Mouse (Mus musculus) intestine, embryonic 16.5 days (tissue): Measurements from ENCODE around the gene Epha1. TPM values are rescaled to one million over a fixed set of nuclear protein-coding genes. Genes with fewer than 3 reads are reported as not detected.

Experiments used
- ATAC-seq: fragments of 200-750 bp; cut with Nextera tagmentation; 2 replicates; pipeline ENCODE4 v1.8.0; 2017; ENCODE audit warnings: moderate TSS enrichment, moderate library complexity
- H3K27ac ChIP-seq: fragments of 300-500 bp; sonication (generic); 2 replicates; pipeline ENCODE4 v1.5.1; 2014; ENCODE audit warnings: mild to moderate bottlenecking, low read length
- H3K27me3 ChIP-seq: fragments of 300-500 bp; sonication (generic); replicated peaks from 2 replicates; pipeline ENCODE4 v1.6.1; 2014; ENCODE audit warnings: low read length, control low read depth, mixed read lengths; ENCODE audit not compliant: control insufficient read depth, insufficient read depth
- H3K36me3 ChIP-seq: fragments of 300-500 bp; sonication (generic); 2 replicates; pipeline ENCODE4 v1.6.1; 2014; ENCODE audit warnings: low read length, control low read depth; ENCODE audit not compliant: control insufficient read depth, insufficient read depth
- H3K4me1 ChIP-seq: fragments of 300-500 bp; sonication (generic); 2 replicates; pipeline ENCODE4 v1.6.1; 2014; ENCODE audit warnings: low read length, control low read depth, mixed read lengths; ENCODE audit not compliant: control insufficient read depth, insufficient read depth
- H3K4me2 ChIP-seq: fragments of 300-500 bp; sonication (generic); 2 replicates; pipeline ENCODE4 v1.6.1; 2014; ENCODE audit warnings: low read depth, low read length, control low read depth
- H3K4me3 ChIP-seq: fragments of 300-500 bp; sonication (generic); 2 replicates; pipeline ENCODE4 v1.5.1; 2014; ENCODE audit warnings: mild to moderate bottlenecking, low read length
- H3K9ac ChIP-seq: fragments of 300-500 bp; sonication (generic); 2 replicates; pipeline ENCODE4 v1.6.1; 2014; ENCODE audit warnings: low read depth, low read length
- H3K9me3 ChIP-seq: fragments of 300-500 bp; sonication (generic); 2 replicates; pipeline ENCODE4 v1.6.1; 2016; ENCODE audit warnings: low read length, control low read depth; ENCODE audit not compliant: control insufficient read depth
- WGBS: fragments of 180-500 bp; shearing (Covaris S2); extraction: QIAGEN DNeasy Blood & Tissue Kit; methylation state at CpG from one replicate; pipeline ENCODE4 v1.1.7; 2014; 5-methylcytosine and 5-hydroxymethylcytosine counted together
- polyA plus RNA-seq: library from polyadenylated mRNA; unstranded; fragments of >200 nt; fragmentation: Nextera tagmentation; extraction: Ambion mirVana; gene quantifications from 2 replicates; pipeline ENCODE4 v1.2.1, GENCODE M21; 2015

Gene Epha1
- polyA plus RNA-seq, 1 experiment from 2014 or later: 10.0 TPM

- WGBS: 29% methylated on average over 2 of the region's 2 CpGs
- Histone ChIP-seq H3K27me3 (no peaks in the 10 kb centered on the region), H3K27ac (no peak overlapping the region), H3K4me3 (no peak overlapping the region), H3K36me3 (no peaks in the 10 kb centered on the region), H3K4me2 (no peak overlapping the region), H3K4me1 (no peaks in the 10 kb centered on the region; the same call in 1 of the 2 replicates), H3K9ac (no peak overlapping the region), H3K9me3 (no peaks in the 10 kb centered on the region)
- ATAC-seq: no peak; the same call in 1 of the 2 replicates
These were observed 18.8 kb upstream of the Epha1 start for GRCm38 (mm10) chr6:42391796-42392330.

- Histone ChIP-seq H3K27me3 (no peaks in the 10 kb centered on the region), H3K4me1 (0 out of 2 replicates have a peak, but pooled peaks cover 2% of the 10 kb centered on the region), H3K4me3 (no peak overlapping the region), H3K9ac (no peak overlapping the region), H3K27ac (no peak overlapping the region), H3K4me2 (no peak overlapping the region), H3K9me3 (no peaks in the 10 kb centered on the region), H3K36me3 (no peaks in the 10 kb centered on the region)
- 62% methylated on average over 4 of the region's 4 CpGs for WGBS
- no peak for ATAC-seq
These were observed 12.6 kb upstream of the Epha1 start for GRCm38 (mm10) chr6:42385635-42386034.

GRCm38 (mm10) chr6:42383360-42383759, 10.3 kb upstream of the Epha1 start:
- H3K4me1 ChIP-seq: 0 out of 2 replicates have a peak, but pooled peaks cover 2% of the 10 kb centered on the region
- H3K9ac ChIP-seq: no peak overlapping the region
- no peak for ATAC-seq
- H3K4me3 ChIP-seq: no peak overlapping the region
- WGBS: 91% methylated on average over 5 of the region's 5 CpGs
- H3K27ac ChIP-seq: no peak overlapping the region
- H3K27me3 ChIP-seq: no peaks in the 10 kb centered on the region
- H3K4me2 ChIP-seq: no peak overlapping the region
- H3K9me3 ChIP-seq: no peaks in the 10 kb centered on the region
- H3K36me3 ChIP-seq: no peaks in the 10 kb centered on the region

DNA sequence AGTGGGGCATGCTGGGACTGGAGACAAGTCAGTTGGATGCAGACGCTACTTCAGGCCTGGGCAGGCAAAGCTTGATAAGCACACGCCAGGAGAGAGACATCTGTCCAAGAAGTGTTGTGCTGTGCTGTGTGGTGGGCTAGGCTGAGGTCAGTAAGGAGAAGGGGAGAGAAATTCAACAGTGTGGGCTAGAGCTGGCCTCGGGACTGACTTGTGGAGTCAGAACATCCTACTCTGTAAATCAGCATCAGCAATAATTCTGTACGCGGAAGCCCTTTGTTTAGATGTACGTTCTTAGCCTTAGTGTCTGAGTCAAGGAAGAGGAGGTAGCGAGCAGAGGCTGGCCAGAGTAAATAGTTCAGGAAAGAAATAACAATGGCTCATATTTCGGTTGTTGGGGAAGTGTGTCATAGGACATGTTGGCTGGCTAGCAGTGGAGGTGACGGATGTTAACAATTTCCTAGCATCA, 8.9 kb upstream of the Epha1 start:
- Histone ChIP-seq H3K36me3 (no peaks in the 10 kb centered on the region), H3K9ac (no peak overlapping the region), H3K27ac (peak overlapping the region; percentile 65), H3K4me3 (no peak overlapping the region), H3K4me1 (0 out of 2 replicates have a peak, but pooled peaks cover 2% of the 10 kb centered on the region), H3K4me2 (no peak overlapping the region), H3K9me3 (no peaks in the 10 kb centered on the region), H3K27me3 (no peaks in the 10 kb centered on the region)
- WGBS: 43% methylated on average over 9 of the region's 9 CpGs
- peak; percentile 38; the same call in 1 of the 2 replicates for ATAC-seq

DNA sequence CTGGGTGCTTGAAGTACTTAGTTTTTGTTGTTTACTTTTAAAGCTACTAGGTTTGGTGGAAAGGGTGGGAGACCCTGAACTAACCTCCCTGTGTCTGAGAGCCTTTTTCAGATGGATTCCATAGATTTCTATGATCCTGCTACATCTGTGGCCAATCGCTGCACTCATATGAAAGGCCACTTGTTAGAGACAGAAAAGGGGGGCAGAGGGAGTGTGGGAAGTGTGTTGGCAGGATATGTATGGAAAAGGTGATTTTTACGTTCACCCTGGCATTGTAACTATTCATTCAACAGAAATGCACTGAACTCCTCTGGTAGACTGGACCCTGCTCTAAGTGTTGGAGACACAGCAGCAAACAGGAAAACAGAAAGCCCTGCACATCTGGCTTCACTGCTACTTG, 8.2 kb upstream of the Epha1 start:
- Histone ChIP-seq H3K36me3 (no peaks in the 10 kb centered on the region), H3K4me1 (0 out of 2 replicates have a peak, but pooled peaks cover 2% of the 10 kb centered on the region), H3K4me2 (no peak overlapping the region), H3K4me3 (no peak overlapping the region), H3K27ac (no peak overlapping the region), H3K27me3 (no peaks in the 10 kb centered on the region), H3K9ac (no peak overlapping the region), H3K9me3 (no peaks in the 10 kb centered on the region)
- ATAC-seq: no peak
- WGBS: 64% methylated on average over 2 of the region's 2 CpGs

DNA sequence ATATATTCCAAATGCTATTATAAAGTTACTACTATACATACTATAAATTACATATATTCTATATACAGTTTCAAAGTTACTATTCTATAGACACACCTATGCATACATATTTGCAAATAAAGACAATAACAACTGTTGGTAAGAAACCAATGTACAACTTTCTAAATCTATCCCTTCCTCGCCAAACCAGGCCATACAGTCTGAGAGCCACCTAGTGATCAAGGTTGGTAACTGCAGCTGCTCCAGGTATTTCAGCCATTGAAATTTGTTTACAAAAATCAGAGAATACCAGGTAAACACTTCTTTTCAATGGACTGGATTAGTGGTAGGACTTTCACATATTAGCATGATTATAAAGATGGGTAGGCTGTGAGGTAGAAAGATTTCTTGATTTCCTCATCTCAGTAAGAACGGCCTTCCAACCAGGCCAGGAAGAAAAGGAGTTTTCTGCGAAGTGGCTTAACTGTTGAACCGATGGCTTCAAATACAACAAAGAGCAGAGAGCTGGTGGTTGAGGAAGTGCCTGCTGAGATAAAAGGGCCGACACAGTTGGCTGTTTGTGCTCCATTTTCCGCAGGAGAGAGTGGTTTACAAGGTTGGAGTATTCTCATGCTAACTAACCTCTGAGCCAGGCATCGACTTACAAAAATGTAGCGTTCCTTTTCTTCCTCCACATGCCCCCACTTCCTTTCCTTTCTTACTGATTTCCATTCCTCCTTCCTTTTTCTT, 7.5 kb upstream of the Epha1 start:
- 23% methylated on average over 8 of the region's 8 CpGs for WGBS
- Histone ChIP-seq H3K36me3 (no peaks in the 10 kb centered on the region), H3K27ac (no peak overlapping the region), H3K4me3 (no peak overlapping the region), H3K9ac (no peak overlapping the region), H3K4me1 (0 out of 2 replicates have a peak, but pooled peaks cover 2% of the 10 kb centered on the region), H3K9me3 (no peaks in the 10 kb centered on the region), H3K4me2 (no peak overlapping the region), H3K27me3 (no peaks in the 10 kb centered on the region)
- no peak for ATAC-seq

DNA sequence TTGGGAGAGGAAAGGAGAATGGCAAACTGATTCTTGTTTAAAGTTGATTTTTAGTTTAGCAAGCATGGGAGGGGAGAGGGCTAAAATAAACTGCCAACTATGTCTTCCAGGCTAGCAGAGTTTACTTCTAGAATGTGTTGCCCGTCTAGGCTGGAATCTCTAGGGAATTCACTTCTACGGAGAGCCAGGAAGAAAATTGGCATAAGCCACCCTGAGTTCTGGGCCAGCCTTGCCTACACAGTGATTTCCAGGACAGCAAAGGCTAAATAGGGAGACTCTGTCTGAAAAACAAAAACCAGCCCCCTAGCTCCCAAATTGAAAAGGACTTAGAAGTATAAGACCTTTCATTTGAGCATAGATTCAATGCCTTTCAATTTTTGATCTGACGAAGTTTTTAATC, 6.5 kb upstream of the Epha1 start:
- H3K27ac ChIP-seq: no peak overlapping the region
- H3K36me3 ChIP-seq: no peaks in the 10 kb centered on the region
- no peak overlapping the region for H3K4me2 ChIP-seq
- WGBS: 53% methylated on average over 3 of the region's 3 CpGs
- H3K4me3 ChIP-seq: no peak overlapping the region
- ATAC-seq: no peak
- no peak overlapping the region for H3K9ac ChIP-seq
- no peaks in the 10 kb centered on the region for H3K9me3 ChIP-seq
- H3K27me3 ChIP-seq: no peaks in the 10 kb centered on the region
- H3K4me1 ChIP-seq: 0 out of 2 replicates have a peak, but pooled peaks cover 2% of the 10 kb centered on the region

GRCm38 (mm10) chr6:42377280-42377679, 4.2 kb upstream of the Epha1 start:
- WGBS: 83% methylated on average over 5 of the region's 5 CpGs
- H3K36me3 ChIP-seq: no peaks in the 10 kb centered on the region
- peaks cover 13% of the 10 kb centered on the region for H3K4me1 ChIP-seq
- H3K27ac ChIP-seq: no peak overlapping the region
- ATAC-seq: no peak
- H3K4me2 ChIP-seq: no peak overlapping the region
- no peaks in the 10 kb centered on the region for H3K27me3 ChIP-seq
- H3K9ac ChIP-seq: no peak overlapping the region
- no peaks in the 10 kb centered on the region for H3K9me3 ChIP-seq
- no peak overlapping the region for H3K4me3 ChIP-seq

DNA sequence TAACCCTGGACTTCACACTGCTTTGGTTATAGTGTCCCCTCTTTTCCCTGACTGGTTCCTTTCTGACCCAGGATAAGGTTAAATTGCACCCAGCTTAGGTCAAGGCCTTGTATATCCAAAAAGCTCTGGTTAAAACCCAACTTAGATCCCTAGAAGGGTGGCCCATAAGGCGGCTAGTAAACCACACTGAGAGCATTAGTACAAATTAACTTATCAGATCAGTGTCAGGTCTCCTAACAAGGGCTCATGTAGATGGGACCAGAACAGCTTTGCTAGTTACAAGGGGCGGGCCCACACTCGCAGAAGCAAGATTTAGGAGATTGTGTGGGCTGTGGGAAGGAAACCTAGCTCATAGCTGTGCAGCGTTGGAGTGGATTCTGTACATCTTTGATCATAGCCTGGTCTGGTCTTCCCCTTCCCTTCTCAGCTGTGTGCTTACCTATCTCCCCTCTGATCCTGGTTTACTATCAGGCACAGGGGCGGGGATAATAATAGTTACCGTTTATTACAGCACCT, 3.5 kb upstream of the Epha1 start:
- Histone ChIP-seq H3K9ac (no peak overlapping the region), H3K27ac (no peak overlapping the region), H3K36me3 (no peaks in the 10 kb centered on the region), H3K4me3 (no peak overlapping the region), H3K4me1 (peaks cover 13% of the 10 kb centered on the region), H3K27me3 (no peaks in the 10 kb centered on the region), H3K9me3 (no peaks in the 10 kb centered on the region), H3K4me2 (no peak overlapping the region)
- 75% methylated on average over 6 of the region's 6 CpGs for WGBS
- ATAC-seq: no peak
